Mouse (Mus musculus) activated CD4-positive, CD25-positive, alpha-beta regulatory T cell (primary cell): ENCODE results near the gene Slc25a18. TPM values are rescaled to one million over a fixed set of nuclear protein-coding genes. Genes with fewer than 3 reads are reported as not detected.

ENCODE experiments used
- polyA plus RNA-seq, 2 experiments: library from polyadenylated mRNA; unstranded; fragments of 100-300 nt; shearing (Covaris generic); gene quantifications; one replicate each; pipeline ENCODE4 v1.2.1; 2017

The Slc25a18 gene
- not detected for polyA plus RNA-seq

DNA sequence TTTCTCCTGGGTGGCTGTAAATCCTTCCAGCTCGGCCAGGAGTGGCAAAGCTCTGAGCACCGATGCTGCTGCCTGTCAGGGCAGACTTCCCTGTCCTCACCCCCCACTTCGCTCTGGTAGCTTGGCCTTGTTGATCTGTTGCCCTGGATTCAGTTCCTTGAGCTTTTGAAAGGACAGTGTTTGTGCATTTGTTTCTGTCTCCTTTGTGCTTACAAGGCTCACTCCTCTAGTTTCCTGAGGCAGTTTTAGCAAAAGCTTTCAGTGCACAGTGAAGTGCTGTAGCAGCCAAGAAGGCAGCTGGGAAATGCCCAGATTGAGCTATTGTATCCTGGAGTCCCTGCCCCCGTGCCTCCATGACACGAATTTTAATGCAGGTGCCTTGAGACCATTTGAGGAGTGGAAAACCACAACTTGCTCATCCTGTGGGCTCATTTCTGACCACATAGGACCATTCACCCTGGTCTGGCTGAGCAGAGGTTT lies at the start of gene Slc25a18:
TSS of gene Slc25a18 (plus strand) at position 430 of the 480 bp plus-strand sequence.

DNA sequence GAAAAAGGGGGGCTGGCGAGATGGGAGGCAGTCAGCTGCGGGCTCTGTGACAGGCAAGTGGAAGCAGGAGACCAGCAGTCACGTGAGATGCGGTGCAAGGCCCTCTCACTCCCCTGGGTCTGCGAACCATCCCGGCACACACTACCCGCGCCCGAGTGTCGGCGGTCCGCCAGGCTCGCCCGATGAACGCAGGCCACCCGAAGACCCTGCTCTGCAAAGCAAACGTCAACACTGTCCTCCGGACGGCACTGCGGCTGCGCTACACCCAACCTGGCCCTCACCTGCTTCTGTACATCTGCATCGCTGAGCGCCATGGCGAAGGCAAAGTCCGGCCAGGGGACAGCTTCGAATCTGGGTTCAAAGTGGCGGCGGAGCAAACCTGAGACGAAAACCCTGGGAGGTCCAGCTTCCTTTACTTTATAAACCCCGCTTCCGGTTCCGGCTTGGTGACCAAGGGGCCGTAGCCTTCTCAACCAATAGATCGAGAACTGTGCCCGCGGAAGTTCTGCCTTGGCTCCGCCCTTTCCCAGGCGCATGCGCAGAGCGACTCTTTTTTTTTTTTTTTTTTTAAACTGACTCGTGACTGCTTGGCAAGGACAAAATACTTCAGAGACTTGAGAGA lies 49.0 kb downstream of the Slc25a18 start, which contains the start of gene Atp6v1e1:
TSS of gene Atp6v1e1 (minus strand) at position 487 of the 622 bp plus-strand sequence.

DNA sequence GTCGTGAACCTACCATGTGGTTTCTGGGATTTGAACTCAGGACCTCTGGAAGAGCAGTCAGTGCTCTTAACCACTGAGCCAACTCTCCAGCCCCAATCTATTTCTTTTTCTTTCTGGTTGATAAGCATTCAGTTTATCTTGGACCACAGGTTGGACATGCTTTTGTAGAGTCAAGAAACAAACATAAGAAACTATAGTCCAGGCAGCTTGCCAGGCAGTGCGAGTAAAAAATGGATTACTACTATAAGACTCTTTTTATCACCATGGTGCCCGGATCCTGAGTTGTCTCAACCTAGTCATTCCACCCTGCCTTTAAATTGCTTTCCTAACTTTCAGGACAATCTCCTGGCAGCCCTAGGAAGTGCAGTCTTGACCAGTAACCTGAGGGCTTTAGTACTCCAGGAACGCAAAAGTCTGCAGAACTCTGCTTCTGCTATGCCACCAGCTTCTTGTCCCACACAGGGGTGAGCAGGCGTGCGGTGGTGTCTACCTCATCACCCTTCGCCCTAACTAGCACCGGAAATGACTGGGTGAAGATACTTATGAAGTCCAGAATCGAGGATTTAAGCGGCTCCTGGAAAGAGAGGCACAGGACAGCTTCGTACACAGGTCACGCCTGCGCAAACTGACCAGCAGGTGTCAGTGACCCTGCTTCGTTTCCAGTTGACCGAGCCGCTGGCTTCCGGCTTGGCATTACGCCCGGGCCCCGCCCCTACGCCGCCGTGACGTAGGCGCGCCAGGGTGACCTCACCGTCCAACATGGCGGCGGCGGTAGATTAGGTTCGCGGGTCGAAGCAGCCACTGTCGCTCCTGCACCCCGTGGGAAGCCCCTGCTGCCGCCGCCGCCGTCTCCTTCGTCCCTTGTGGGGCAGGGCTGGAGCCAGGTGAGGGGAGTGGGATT lies 62.3 kb downstream of the Slc25a18 start, which contains the start of gene Bcl2l13:
TSS of gene Bcl2l13 (plus strand) at position 739 of the 901 bp plus-strand sequence.

Other genes starting within 250 kb of the Slc25a18 start
- 100 to 1,000 TPM in 1 of 2 experiments, 10 to 100 TPM in 1; 82.4 to 102 TPM for gene Hdhd5, start 242.3 kb upstream of the Slc25a18 start, polyA plus RNA-seq
- gene Cecr2, start 107.2 kb upstream of the Slc25a18 start, polyA plus RNA-seq = 1 to 10 TPM in 1 of 2 experiments, under 1 TPM in 1; 0.27 to 1.1 TPM
- gene Atp6v1e1, start 49.2 kb downstream of the Slc25a18 start, polyA plus RNA-seq = 100 to 1,000 TPM; 159 to 167 TPM
- gene Bcl2l13, start 62.6 kb downstream of the Slc25a18 start, polyA plus RNA-seq = 10 to 100 TPM; 19.8 to 21.2 TPM
- gene Bid, start 143.3 kb downstream of the Slc25a18 start, polyA plus RNA-seq = 10 to 100 TPM; 42.1 to 65.6 TPM